Mouse (Mus musculus) lung, adult 2 months (tissue): ENCODE data around the gene Ift122.

Source experiments
- CTCF ChIP-seq: fragments of 200-500 bp; IDR thresholded peaks from 2 replicates; pipeline ENCODE4 v1.5.1; 2011; ENCODE audit warnings: mild to moderate bottlenecking, low read length, control low read depth; ENCODE audit not compliant: insufficient read depth
- POLR2A ChIP-seq: fragments of 200-500 bp; IDR thresholded peaks from 2 replicates; pipeline ENCODE4 v1.6.1; 2011; ENCODE audit warnings: low read depth, mild to moderate bottlenecking, control low read depth, low read length, borderline replicate concordance; ENCODE audit errors: extremely low read depth

- TF ChIP-seq CTCF: no peak
- TF ChIP-seq POLR2A: no peak
Measured at GRCm38 (mm10) chr6:115891497-115892061, 38.3 kb downstream of the Ift122 start.
